Mouse (Mus musculus) retina, embryonic 14.5 days (tissue): ENCODE results near the gene Nprl2.

ENCODE experiments used
- DNase-seq: peaks from one replicate; pipeline ENCODE4 v3.0.0-alpha.2; 2015; ENCODE audit warnings: low spot score

Nprl2 gene

GRCm38 (mm10) chr9:107541474-107542351 is at the start of gene Nprl2, which contains the start of gene Cyb561d2:
TSS of gene Nprl2 (plus strand) at chr9:107542226.
TSS of gene Cyb561d2 (minus strand) at chr9:107542193.
- DNase-seq: peak; percentile 95

GRCm38 (mm10) chr9:107493511-107493910 is 48.5 kb upstream of the Nprl2 start:
- DNase-seq: no peak

DNA sequence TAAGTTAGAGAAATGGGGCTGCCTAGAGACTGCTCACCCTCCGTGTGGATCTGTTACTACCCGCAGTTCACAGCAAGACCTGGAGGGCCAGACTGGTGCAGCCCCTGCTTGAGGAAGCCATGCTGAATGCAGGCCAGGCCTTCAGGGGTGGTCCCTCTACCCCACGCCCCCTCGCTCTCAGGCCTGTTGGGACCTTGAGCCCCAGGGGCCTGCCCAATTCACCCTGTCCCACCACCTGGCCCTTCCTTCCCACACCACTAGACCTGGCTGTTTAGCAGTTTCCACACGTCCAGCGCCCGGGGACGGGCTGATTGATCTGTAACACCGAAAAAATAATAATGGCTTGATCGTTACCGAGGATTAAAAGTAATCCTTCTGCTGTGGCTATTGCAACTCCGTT is 47.8 kb upstream of the Nprl2 start:
- DNase-seq: no peak

DNA sequence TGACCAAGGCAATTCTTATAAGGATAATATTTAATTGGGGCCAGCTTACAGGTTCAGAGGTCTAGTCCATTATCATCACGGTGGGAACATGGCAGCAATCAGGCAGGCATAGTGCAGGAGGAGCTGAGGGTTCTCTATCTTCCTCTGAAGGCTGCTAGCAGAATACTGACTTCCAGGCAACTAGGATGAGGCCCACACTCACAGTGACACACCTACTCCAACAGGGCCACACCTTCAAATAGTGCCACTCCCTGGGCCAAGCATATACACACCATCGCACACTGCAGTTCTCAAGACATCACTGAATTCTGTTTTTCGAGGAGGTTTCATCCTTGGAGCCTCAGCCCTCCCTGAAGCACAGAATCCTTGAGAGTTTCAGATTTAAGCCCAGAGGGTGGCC is 45.7 kb upstream of the Nprl2 start:
- no peak for DNase-seq

DNA sequence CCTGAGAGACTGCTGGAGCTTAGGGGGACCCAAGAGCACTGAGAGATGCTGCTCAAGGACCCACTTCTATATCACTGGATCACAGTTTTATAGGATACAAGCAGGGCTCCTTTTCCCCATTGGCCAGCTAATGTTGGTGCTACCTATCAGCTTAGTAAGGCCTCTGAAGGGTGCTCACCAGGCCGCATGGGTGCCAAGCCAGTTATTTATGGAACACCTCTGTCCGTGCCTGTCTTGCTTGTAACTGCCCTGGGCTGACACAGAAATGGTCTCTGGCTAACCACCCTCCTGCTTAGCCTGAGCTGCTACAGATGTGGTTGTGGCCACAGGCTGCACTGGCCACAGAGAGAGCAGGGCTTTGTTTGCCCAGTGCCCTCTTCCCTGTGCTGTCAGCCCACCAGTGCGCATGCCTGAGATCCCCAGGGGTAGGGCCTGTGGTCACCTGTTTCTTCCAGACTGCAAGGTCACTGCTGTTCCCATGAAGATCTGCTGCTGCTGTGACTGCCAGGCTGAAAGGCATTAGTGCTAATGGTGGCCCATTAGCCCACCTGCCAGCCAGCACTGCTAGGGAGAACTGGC is 41.2 kb upstream of the Nprl2 start:
- no peak for DNase-seq

DNA sequence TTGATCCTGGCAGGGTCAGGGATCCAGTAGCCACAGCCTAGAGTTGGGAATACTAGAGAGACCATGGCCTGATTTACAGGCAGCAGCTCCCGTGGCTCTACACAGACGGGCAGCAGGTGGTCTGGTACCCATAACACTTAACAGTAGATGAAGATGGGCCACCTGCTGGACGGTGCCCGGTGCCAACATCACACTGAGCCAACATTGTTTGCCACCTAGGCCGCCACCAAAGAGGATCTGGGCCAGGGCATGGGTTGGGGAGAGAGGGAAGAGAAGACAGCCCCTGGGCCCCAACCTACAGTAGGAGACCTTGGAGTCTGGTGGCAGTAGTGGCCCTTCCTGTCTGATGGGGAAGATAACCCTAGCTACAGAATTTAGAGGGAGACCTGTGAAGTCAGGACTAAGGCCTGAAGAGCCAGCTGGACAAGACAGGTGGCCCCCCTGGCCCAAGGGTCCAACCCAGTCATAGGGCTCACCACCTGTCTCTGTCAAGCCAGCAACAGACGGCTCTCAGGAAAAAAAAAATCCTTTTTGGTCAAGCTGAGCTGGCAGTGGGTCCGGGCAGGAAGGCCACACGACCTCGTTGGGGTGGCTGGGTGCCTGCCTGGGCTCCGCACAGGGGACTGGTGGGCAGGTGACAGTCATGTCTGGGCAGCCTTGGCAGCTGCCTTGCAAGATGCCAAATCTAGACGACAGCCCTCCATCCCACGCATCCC is 39.7 kb upstream of the Nprl2 start:
- no peak for DNase-seq

DNA sequence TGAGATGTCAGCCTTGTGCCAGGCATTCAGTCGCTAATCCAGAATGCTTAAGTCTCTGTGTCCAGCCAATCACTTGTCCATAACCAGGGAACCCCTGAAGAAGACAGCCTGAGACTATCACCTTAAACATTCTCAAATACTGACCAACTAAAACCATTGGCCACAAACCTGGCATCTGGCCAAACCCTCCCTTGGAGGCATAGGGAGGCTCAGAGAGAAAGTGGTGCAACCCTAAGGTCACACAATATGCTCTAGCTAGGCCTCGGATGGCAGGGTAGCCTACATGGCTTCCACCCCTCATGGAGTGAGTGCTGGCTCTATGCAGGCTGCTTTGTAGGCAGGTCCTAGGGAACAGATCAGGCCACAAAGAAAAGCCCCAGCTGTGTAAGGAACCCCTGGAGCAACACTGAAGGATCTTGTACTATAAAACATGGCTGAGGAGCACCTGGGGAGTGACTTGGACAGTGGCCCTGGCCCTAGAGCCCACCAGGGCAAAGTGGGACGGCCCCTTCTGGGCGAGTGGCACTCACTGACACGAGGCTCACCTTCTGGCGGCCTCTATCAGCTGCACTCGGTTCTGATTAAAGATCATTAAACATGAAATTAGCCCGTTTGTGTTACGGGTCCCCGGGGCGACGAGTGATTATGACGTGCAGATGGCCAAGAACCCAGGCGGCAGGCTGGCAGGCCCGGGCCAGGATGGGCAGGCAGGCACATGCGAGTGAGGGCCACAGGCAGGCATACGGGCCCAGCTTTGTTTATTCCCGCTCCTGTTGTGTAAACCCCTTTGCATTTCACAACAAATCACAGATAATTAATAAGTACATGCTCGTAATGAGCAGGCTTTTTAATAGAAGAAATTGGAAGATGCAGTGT is 37.1 kb upstream of the Nprl2 start:
- DNase-seq: no peak

- DNase-seq: no peak
These were observed 33.8 kb upstream of the Nprl2 start for GRCm38 (mm10) chr9:107508266-107508665.

DNA sequence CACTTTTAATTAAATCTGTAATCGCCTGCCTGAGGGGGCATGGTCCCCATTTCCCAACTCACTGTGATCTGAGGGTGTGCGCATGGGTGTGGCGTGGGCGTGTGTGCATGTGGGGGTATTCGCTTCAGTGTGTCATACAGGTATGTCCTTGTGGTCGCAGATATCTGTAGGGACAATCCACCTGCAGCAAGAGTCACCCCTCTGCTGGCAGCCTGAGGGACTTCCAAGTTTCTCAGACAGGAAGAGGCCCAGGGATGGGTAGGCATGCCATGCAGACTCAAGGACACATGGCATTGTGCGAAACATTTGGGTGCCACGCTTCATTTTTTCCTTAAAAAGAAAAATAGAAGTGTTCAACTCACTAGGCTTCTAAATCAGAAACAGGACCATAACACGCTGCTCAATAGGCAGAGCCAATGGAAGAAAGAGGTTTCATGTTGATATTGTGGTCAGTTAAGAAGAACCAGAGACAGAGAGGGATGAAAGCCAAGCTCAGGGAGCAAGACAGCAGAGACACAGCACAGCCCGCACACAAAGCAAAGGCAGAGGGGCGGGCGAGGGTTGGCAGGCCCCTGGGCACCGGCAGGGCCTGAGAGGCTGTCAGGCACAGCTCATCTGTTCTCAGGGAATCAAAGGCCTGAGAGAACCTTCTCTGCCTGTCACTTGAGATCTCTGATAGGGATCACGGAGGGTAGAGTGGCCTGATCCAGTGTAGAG is 31.5 kb upstream of the Nprl2 start:
- no peak for DNase-seq

DNA sequence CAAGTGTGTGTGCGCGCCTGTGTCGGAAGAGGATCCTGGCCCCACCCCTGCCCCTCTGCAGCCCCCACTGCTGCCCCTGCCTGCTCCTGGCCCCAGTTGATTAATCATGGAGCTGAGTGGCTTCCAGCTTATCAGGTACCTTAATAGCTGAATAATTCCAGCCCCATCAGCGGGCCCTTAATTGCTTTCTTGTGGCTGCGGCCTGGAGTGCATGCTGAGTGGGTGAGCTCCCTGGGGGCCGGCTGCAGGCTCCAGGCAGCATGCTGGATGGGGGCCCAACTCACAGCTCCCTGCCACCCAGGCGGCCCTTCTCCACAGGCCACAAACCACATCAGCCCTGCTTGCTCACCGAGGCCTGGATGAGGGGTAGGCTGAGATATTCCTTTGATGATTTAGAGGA is 30.6 kb upstream of the Nprl2 start:
- DNase-seq: no peak

DNA sequence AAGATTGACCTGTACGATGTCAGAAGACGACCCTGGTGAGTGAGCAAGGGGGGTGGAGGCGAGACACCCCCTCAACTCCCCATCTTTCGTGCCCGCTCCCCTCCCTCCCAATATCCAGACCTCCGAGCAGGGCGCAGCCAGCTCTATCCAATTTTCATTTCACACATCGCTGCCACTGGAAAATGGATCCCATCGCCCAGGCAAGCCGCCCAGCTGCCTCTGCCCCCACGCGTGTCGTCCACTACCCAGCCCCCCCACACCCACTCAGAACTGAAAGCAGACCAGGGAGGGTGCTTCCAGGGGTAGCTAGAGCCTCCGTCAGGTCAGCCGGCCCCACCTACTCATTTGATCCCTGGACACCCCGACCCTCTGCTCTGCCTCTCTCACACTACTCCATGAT is 29.7 kb upstream of the Nprl2 start:
- no peak for DNase-seq

- peak; percentile 86 for DNase-seq
These were observed 27.6 kb upstream of the Nprl2 start for GRCm38 (mm10) chr9:107514303-107514955.

DNA sequence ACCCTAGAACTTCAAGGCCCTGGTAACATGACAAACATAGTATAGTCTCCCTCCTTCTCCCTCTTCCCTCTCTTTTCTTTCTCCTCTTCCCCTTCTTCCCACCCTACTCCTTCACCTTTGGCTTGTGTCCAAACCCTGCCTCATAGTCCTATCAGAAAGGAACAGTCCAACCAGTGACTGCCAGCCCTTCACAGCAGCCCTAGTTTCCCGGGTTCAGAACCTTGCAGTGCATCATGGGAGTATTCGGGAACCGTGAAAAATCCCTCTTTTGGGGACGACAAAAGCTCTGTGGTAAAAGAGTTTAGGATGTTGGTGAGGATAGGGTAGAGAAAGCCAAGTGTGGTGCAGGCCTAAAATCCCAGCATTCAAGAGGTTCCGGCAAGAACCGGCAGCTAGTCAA is 21.7 kb upstream of the Nprl2 start:
- no peak for DNase-seq

- no peak for DNase-seq
These were observed 20.8 kb upstream of the Nprl2 start for GRCm38 (mm10) chr9:107521190-107521589.

GRCm38 (mm10) chr9:107521711-107522399 is 20.2 kb upstream of the Nprl2 start:
- DNase-seq: peak; percentile 43

GRCm38 (mm10) chr9:107522400-107522711 is 19.7 kb upstream of the Nprl2 start:
- no peak for DNase-seq

DNA sequence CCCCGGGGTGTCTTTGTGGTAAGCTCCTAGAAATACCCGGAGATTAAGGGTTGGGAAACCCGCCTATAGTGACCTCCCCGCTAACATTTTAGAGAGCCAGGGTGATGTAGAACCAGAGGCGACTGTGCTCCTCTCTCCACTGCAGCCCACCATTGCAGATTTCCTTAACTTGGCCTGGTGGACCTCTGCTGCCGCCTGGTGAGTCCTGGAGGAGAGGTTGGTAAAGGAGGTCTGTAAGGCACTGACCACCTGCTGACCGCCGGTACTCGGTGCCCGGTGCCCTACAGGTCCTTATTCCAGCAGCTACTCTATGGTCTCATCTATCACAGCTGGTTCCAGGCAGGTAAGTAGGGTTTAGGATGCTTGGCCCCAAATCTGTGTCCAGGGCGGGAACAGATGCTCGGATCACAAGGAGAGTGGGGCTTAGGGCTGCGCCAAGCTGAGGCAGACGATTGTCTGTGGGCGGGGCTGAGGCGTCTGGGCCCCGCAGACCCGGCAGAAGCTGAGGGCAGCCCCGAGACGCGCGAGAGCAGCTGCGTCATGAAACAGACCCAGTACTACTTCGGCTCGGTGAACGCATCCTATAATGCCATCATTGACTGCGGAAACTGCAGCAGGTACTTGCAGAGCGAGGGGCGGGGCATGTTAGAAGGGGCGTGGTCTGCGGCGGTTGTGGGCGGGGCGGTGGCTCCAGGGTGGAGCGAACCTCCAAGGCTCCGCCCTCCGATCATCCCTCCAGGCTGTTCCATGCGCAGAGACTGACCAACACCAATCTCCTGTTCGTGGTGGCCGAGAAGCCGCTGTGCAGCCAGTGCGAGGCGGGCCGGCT is 15.6 kb upstream of the Nprl2 start:
- DNase-seq: peak; percentile 86

GRCm38 (mm10) chr9:107533791-107534407 is 8.1 kb upstream of the Nprl2 start, which contains the start of gene Tmem115:
TSS of gene Tmem115 (plus strand) at chr9:107533945.
- peak; percentile 96 for DNase-seq
